Mouse (Mus musculus) embryonic facial prominence, embryonic 14.5 days (tissue): ENCODE data around the gene Gabra1. TPM values are rescaled to one million over a fixed set of nuclear protein-coding genes. Genes with fewer than 3 reads are reported as not detected.

Experiments
- ATAC-seq: fragments of 200-750 bp; cut with Nextera tagmentation; 2 replicates; pipeline ENCODE4 v1.8.0; 2017; ENCODE audit warnings: low read depth, moderate number of reproducible peaks, moderate TSS enrichment
- DNase-seq: peaks from one replicate; pipeline ENCODE4 v3.0.0-alpha.2; 2015; ENCODE audit warnings: low spot score
- H3K27ac ChIP-seq: fragments of 300-500 bp; sonication (generic); replicated peaks from 2 replicates; pipeline ENCODE4 v1.5.1; 2014; ENCODE audit warnings: low read depth, mild to moderate bottlenecking, low read length, moderate library complexity
- H3K27me3 ChIP-seq: fragments of 300-500 bp; sonication (generic); replicated peaks from 2 replicates; pipeline ENCODE4 v1.6.1; 2014; ENCODE audit warnings: low read length; ENCODE audit not compliant: control insufficient read depth, insufficient read depth
- H3K36me3 ChIP-seq: fragments of 300-500 bp; sonication (generic); 2 replicates; pipeline ENCODE4 v1.6.1; 2014; ENCODE audit warnings: low read length, mixed read lengths; ENCODE audit not compliant: control insufficient read depth, insufficient read depth
- H3K4me1 ChIP-seq: fragments of 300-500 bp; sonication (generic); 2 replicates; pipeline ENCODE4 v1.6.1; 2014; ENCODE audit warnings: antibody characterized with exemption, low read length; ENCODE audit not compliant: control insufficient read depth, insufficient read depth
- H3K4me2 ChIP-seq: fragments of 300-500 bp; sonication (generic); 2 replicates; pipeline ENCODE4 v1.6.1; 2014; ENCODE audit warnings: low read depth, mild to moderate bottlenecking, low read length, moderate library complexity, mixed read lengths
- H3K4me3 ChIP-seq: fragments of 300-500 bp; sonication (generic); 2 replicates; pipeline ENCODE4 v1.5.1; 2014; ENCODE audit warnings: low read depth, mild to moderate bottlenecking, low read length
- H3K9ac ChIP-seq: fragments of 300-500 bp; sonication (generic); 2 replicates; pipeline ENCODE4 v1.6.1; 2014; ENCODE audit warnings: low read depth, mild to moderate bottlenecking, low read length, moderate library complexity, mixed read lengths
- H3K9me3 ChIP-seq: fragments of 300-500 bp; sonication (generic); 2 replicates; pipeline ENCODE4 v1.6.1; 2016; ENCODE audit warnings: low read length; ENCODE audit not compliant: control insufficient read depth
- WGBS: fragments of 180-500 bp; shearing (Covaris S2); extraction: QIAGEN DNeasy Blood & Tissue Kit; methylation state at CpG from one replicate; pipeline ENCODE4 v1.1.7; 2014; 5-methylcytosine and 5-hydroxymethylcytosine counted together
- polyA plus RNA-seq: library from polyadenylated mRNA; unstranded; fragments of >200 nt; fragmentation: Nextera tagmentation; extraction: Ambion mirVana; gene quantifications from 2 replicates; pipeline ENCODE4 v1.2.1, GENCODE M21; 2014

The Gabra1 gene
- polyA plus RNA-seq, 1 experiment from 2014 or later: 7.5 TPM

DNA sequence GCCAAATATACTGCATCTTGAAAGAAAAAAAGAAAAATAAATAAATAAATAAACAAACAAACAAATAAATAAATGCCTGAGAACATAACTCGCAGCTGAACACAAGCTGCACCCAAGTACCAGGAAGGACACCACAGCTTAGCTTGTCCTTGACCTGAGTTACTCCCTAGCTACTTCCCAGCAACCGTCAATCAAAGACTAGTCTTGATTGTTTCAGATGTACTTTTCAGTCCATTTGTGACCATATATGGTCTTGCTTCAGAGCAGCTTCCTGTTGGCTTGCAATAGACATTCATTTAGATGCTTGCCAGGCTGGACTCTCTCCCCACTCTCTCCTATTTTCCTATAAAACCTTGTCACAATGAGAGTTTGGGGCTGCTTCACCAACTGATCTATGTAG, 87.2 kb downstream of the Gabra1 start:
- no peak for DNase-seq

More for the DNA sequence above, 87.2 kb downstream of the Gabra1 start:
- no peak for ATAC-seq
- Histone ChIP-seq H3K9me3 (no peaks in the 10 kb centered on the region), H3K4me3 (no peak overlapping the region), H3K27ac (no peak overlapping the region), H3K36me3 (no peaks in the 10 kb centered on the region), H3K27me3 (no peaks in the 10 kb centered on the region), H3K9ac (no peak overlapping the region), H3K4me2 (no peak overlapping the region), H3K4me1 (no peaks in the 10 kb centered on the region)
- 86% methylated on average over 2 of the region's 2 CpGs for WGBS

Other genes starting within 250 kb of the Gabra1 start
- gene Gabrg2, start 182.1 kb downstream of the Gabra1 start, polyA plus RNA-seq: 3.3 and 3.5 TPM in 2 replicates
- not detected in 2 replicates for gene Gabra6, start 138.1 kb upstream of the Gabra1 start, polyA plus RNA-seq
- 1.6 TPM in 2 replicates for gene Gabrb2, start 236.8 kb upstream of the Gabra1 start, polyA plus RNA-seq